Mouse (Mus musculus) liver, postnatal 0 days (tissue): ENCODE data around the gene Fam166a. TPM values are rescaled to one million over a fixed set of nuclear protein-coding genes. Genes with fewer than 3 reads are reported as not detected.

ENCODE experiments used
- ATAC-seq: fragments of 200-750 bp; cut with Nextera tagmentation; 2 replicates; pipeline ENCODE4 v1.8.0; 2017; ENCODE audit warnings: mild to moderate bottlenecking, moderate library complexity
- DNase-seq: peaks from one replicate; pipeline ENCODE4 v3.0.0-alpha.2; 2016
- H3K27ac ChIP-seq: fragments of 300-500 bp; sonication (generic); 2 replicates; pipeline ENCODE4 v1.5.1; 2014; ENCODE audit warnings: antibody characterized with exemption, moderate library complexity, mild to moderate bottlenecking, low read depth
- H3K27me3 ChIP-seq: fragments of 300-500 bp; sonication (generic); 2 replicates; pipeline ENCODE4 v1.6.1; 2014; ENCODE audit warnings: low read length, control low read depth, mixed read lengths; ENCODE audit not compliant: insufficient read depth
- H3K36me3 ChIP-seq: fragments of 300-500 bp; sonication (generic); replicated peaks from 2 replicates; pipeline ENCODE4 v1.6.1; 2014; ENCODE audit warnings: mild to moderate bottlenecking, control low read depth, low read length, moderate library complexity, mixed read lengths; ENCODE audit not compliant: insufficient read depth
- H3K4me1 ChIP-seq: fragments of 300-500 bp; sonication (generic); 2 replicates; pipeline ENCODE4 v1.6.1; 2014; ENCODE audit warnings: antibody characterized with exemption, mild to moderate bottlenecking, control low read depth; ENCODE audit not compliant: insufficient read depth
- H3K4me2 ChIP-seq: fragments of 300-500 bp; sonication (generic); 2 replicates; pipeline ENCODE4 v1.6.1; 2014; ENCODE audit warnings: low read depth, mild to moderate bottlenecking, low read length, moderate library complexity, mixed read lengths
- H3K4me3 ChIP-seq: fragments of 300-500 bp; sonication (generic); 2 replicates; pipeline ENCODE4 v1.5.1; 2014; ENCODE audit warnings: low read depth, low read length
- H3K9ac ChIP-seq: fragments of 300-500 bp; sonication (generic); replicated peaks from 2 replicates; pipeline ENCODE4 v1.6.1; 2014; ENCODE audit warnings: mild to moderate bottlenecking, moderate library complexity
- H3K9me3 ChIP-seq: fragments of 300-500 bp; sonication (generic); 2 replicates; pipeline ENCODE4 v1.6.1; 2016; ENCODE audit warnings: mild to moderate bottlenecking, control low read depth, low read length, mixed read lengths
- CTCF ChIP-seq: sonication (generic); IDR thresholded peaks from 2 replicates; pipeline ENCODE4 v1.5.1; 2016; ENCODE audit warnings: antibody characterized with exemption, low read depth
- EP300 ChIP-seq: IDR thresholded peaks from 2 replicates; pipeline ENCODE4 v1.6.1; 2016; ENCODE audit warnings: antibody characterized with exemption, low read depth, mild to moderate bottlenecking
- WGBS: fragments of 180-500 bp; shearing (Covaris S2); extraction: QIAGEN DNeasy Blood & Tissue Kit; methylation state at CpG from one replicate; pipeline ENCODE4 v1.1.7; 2014; ENCODE audit not compliant: insufficient replicate concordance; 5-methylcytosine and 5-hydroxymethylcytosine counted together
- polyA plus RNA-seq: library from polyadenylated mRNA; unstranded; fragments of >200 nt; fragmentation: Nextera tagmentation; extraction: Ambion mirVana; gene quantifications from 2 replicates; pipeline ENCODE4 v1.2.1, GENCODE M21; 2015

The Fam166a gene
- polyA plus RNA-seq, 1 experiment from 2014 or later = not detected

- Histone ChIP-seq H3K4me3 (no peak overlapping the region), H3K9me3 (no peaks in the 10 kb centered on the region), H3K4me1 (peaks cover 64% of the 10 kb centered on the region), H3K36me3 (peaks cover 19% of the 10 kb centered on the region), H3K4me2 (no peak overlapping the region), H3K27me3 (no peaks in the 10 kb centered on the region), H3K9ac (no peak overlapping the region), H3K27ac (peak overlapping the region; percentile 84)
- DNase-seq = no peak
- TF ChIP-seq CTCF (no peak), EP300 (no peak)
- whole genome bisulfite sequencing = 66% methylated on average over 4 of the region's 4 CpGs
- no peak for ATAC-seq
Measured at GRCm38 (mm10) chr2:25267746-25268309, 49.3 kb downstream of the Fam166a start.

Other genes with a start within 250 kb of the Fam166a start
- 81.8 and 83.1 TPM in 2 replicates for gene Mrpl41, start 243.6 kb upstream of the Fam166a start, polyA plus RNA-seq
- 52.9 and 64.5 TPM in 2 replicates for gene Pnpla7, start 242.7 kb upstream of the Fam166a start, polyA plus RNA-seq
- gene Nsmf, start 164.4 kb upstream of the Fam166a start, polyA plus RNA-seq = 29.0 and 32.1 TPM in 2 replicates
- gene Entpd8, start 138.4 kb upstream of the Fam166a start, polyA plus RNA-seq = 23.8 and 25.9 TPM in 2 replicates
- 0.52 and 0.59 TPM in 2 replicates for gene Noxa1, start 123.6 kb upstream of the Fam166a start, polyA plus RNA-seq
- gene Nrarp, start 38.0 kb upstream of the Fam166a start, polyA plus RNA-seq = 1.3 and 1.7 TPM in 2 replicates
- 5.4 and 6.0 TPM in 2 replicates for gene Tor4a, start 21.9 kb upstream of the Fam166a start, polyA plus RNA-seq
- gene Nelfb, start 7.3 kb upstream of the Fam166a start, polyA plus RNA-seq = 19.3 and 22.3 TPM in 2 replicates
- gene Stpg3, start 4.1 kb upstream of the Fam166a start, polyA plus RNA-seq = not detected in 2 replicates
- gene Tubb4b, start 6.0 kb downstream of the Fam166a start, polyA plus RNA-seq = 263 and 294 TPM in 2 replicates
- not detected in 2 replicates for gene Slc34a3, start 15.6 kb downstream of the Fam166a start, polyA plus RNA-seq
- gene Rnf224, start 18.0 kb downstream of the Fam166a start, polyA plus RNA-seq = not detected in 2 replicates
- gene Rnf208, start 23.5 kb downstream of the Fam166a start, polyA plus RNA-seq = 0.11 TPM in 1 of 2 replicates, not detected in the other
- gene Cysrt1, start 23.7 kb downstream of the Fam166a start, polyA plus RNA-seq = not detected in 2 replicates
- 1.2 and 1.4 TPM in 2 replicates for gene AL732309.1, start 28.1 kb downstream of the Fam166a start, polyA plus RNA-seq
- gene Tmem203, start 36.7 kb downstream of the Fam166a start, polyA plus RNA-seq = 34.0 and 37.1 TPM in 2 replicates
- 5.3 TPM in 2 replicates for gene Tprn, start 43.9 kb downstream of the Fam166a start, polyA plus RNA-seq
- 77.2 and 81.7 TPM in 2 replicates for gene Ssna1, start 53.7 kb downstream of the Fam166a start, polyA plus RNA-seq
- 19.8 and 22.8 TPM in 2 replicates for gene Anapc2, start 53.7 kb downstream of the Fam166a start, polyA plus RNA-seq
- gene Tmem210, start 69.4 kb downstream of the Fam166a start, polyA plus RNA-seq = not detected in 2 replicates
- gene Lrrc26, start 71.2 kb downstream of the Fam166a start, polyA plus RNA-seq = not detected in 2 replicates
- gene Grin1, start 100.4 kb downstream of the Fam166a start, polyA plus RNA-seq = not detected in 2 replicates
- 15.7 and 16.5 TPM in 2 replicates for gene Man1b1, start 113.6 kb downstream of the Fam166a start, polyA plus RNA-seq
- gene Dpp7, start 137.6 kb downstream of the Fam166a start, polyA plus RNA-seq = 12.8 and 15.4 TPM in 2 replicates
- 18.7 and 19.4 TPM in 2 replicates for gene Uap1l1, start 146.9 kb downstream of the Fam166a start, polyA plus RNA-seq
- gene Sapcd2, start 153.6 kb downstream of the Fam166a start, polyA plus RNA-seq = 5.5 and 7.4 TPM in 2 replicates
- gene Entpd2, start 177.1 kb downstream of the Fam166a start, polyA plus RNA-seq = 2.9 and 3.6 TPM in 2 replicates
- 5.2 and 5.4 TPM in 2 replicates for gene Npdc1, start 180.6 kb downstream of the Fam166a start, polyA plus RNA-seq
- 0.78 and 0.97 TPM in 2 replicates for gene Fut7, start 204.5 kb downstream of the Fam166a start, polyA plus RNA-seq
- gene Abca2, start 210.0 kb downstream of the Fam166a start, polyA plus RNA-seq = 0.71 and 0.87 TPM in 2 replicates
- 0.77 and 1.4 TPM in 2 replicates for gene Clic3, start 238.1 kb downstream of the Fam166a start, polyA plus RNA-seq
- 14.7 and 17.1 TPM in 2 replicates for gene Paxx, start 242.3 kb downstream of the Fam166a start, polyA plus RNA-seq